Mouse (Mus musculus) ovary, postnatal 36 days (tissue): ENCODE results near the gene Nav3.
A peak's percentile ranks its signal among the peaks of the same experiment; 100 is the strongest.

Source experiments
- DNase-seq: peaks from one replicate; pipeline ENCODE4 v3.0.0; 2022; ENCODE audit warnings: low spot score, mixed read lengths

Gene Nav3

GRCm38 (mm10) chr10:109919515-109919914 lies 536.5 kb downstream of the Nav3 start:
- DNase-seq: no peak

GRCm38 (mm10) chr10:109907206-109907605 lies 548.8 kb downstream of the Nav3 start:
- DNase-seq: no peak

GRCm38 (mm10) chr10:109906413-109906785 lies 549.6 kb downstream of the Nav3 start:
- DNase-seq: no peak

- no peak for DNase-seq
Observed at GRCm38 (mm10) chr10:109905649-109906412, 550.2 kb downstream of the Nav3 start.

- no peak for DNase-seq
Observed at GRCm38 (mm10) chr10:109904841-109905240, 551.2 kb downstream of the Nav3 start.

- no peak for DNase-seq
Observed at GRCm38 (mm10) chr10:109903701-109904555, 552.1 kb downstream of the Nav3 start.

GRCm38 (mm10) chr10:109903241-109903640 lies 552.8 kb downstream of the Nav3 start:
- DNase-seq: no peak

GRCm38 (mm10) chr10:109889171-109889475 lies 566.9 kb downstream of the Nav3 start:
- DNase-seq: no peak

GRCm38 (mm10) chr10:109888355-109889170 lies 567.4 kb downstream of the Nav3 start:
- DNase-seq: no peak

- DNase-seq: no peak
Observed at GRCm38 (mm10) chr10:109887160-109887559, 568.8 kb downstream of the Nav3 start.

GRCm38 (mm10) chr10:109876107-109876506 lies 579.9 kb downstream of the Nav3 start:
- no peak for DNase-seq

- no peak for DNase-seq
Observed at GRCm38 (mm10) chr10:109875312-109875830, 580.6 kb downstream of the Nav3 start.

- DNase-seq: no peak
Observed at GRCm38 (mm10) chr10:109874652-109875311, 581.2 kb downstream of the Nav3 start.

GRCm38 (mm10) chr10:109866063-109866462 lies 589.9 kb downstream of the Nav3 start:
- no peak for DNase-seq

- DNase-seq: no peak
Observed at GRCm38 (mm10) chr10:109865391-109865790, 590.6 kb downstream of the Nav3 start.

- DNase-seq: no peak
Observed at GRCm38 (mm10) chr10:109864708-109865107, 591.3 kb downstream of the Nav3 start.

- no peak for DNase-seq
Observed at GRCm38 (mm10) chr10:109861275-109861674, 594.7 kb downstream of the Nav3 start.

GRCm38 (mm10) chr10:109858568-109858967 lies 597.4 kb downstream of the Nav3 start:
- no peak for DNase-seq

- peak; percentile 35 for DNase-seq
Observed at GRCm38 (mm10) chr10:109852392-109852791, 603.6 kb downstream of the Nav3 start.

GRCm38 (mm10) chr10:109847631-109848030 lies 608.4 kb downstream of the Nav3 start:
- no peak for DNase-seq

- no peak for DNase-seq
Observed at GRCm38 (mm10) chr10:109843661-109844060, 612.3 kb downstream of the Nav3 start.
